Mouse (Mus musculus) thymus, adult 2 months (tissue): ENCODE measurements around the gene Gabarap. TPM values are rescaled to one million over a fixed set of nuclear protein-coding genes. Genes with fewer than 3 reads are reported as not detected.
A peak's percentile ranks its signal among the peaks of the same experiment; 100 is the strongest.

Experiments used
- DNase-seq: peaks from one replicate; pipeline ENCODE4 v3.0.0; 2021
- H3K27ac ChIP-seq: fragments of 200-500 bp; 2 replicates; pipeline ENCODE4 v1.5.1; 2012; ENCODE audit warnings: low read length, control low read depth; ENCODE audit not compliant: control insufficient read depth, insufficient read depth
- H3K27me3 ChIP-seq: fragments of 200-500 bp; 2 replicates; pipeline ENCODE4 v1.6.1; 2012; ENCODE audit warnings: mild to moderate bottlenecking, low read length, moderate library complexity, mixed read lengths; ENCODE audit not compliant: control insufficient read depth, insufficient read depth
- H3K36me3 ChIP-seq: fragments of 200-500 bp; 2 replicates; pipeline ENCODE4 v1.6.1; 2012; ENCODE audit warnings: mild to moderate bottlenecking, low read length, moderate library complexity; ENCODE audit not compliant: control insufficient read depth, insufficient read depth
- H3K4me1 ChIP-seq: fragments of 200-500 bp; replicated peaks from 2 replicates; pipeline ENCODE4 v1.6.1; 2012; ENCODE audit warnings: low read length; ENCODE audit not compliant: control insufficient read depth, insufficient read depth
- H3K4me3 ChIP-seq: fragments of 200-500 bp; 2 replicates; pipeline ENCODE4 v1.5.1; 2012; ENCODE audit warnings: mild to moderate bottlenecking, low read length, control low read depth, moderate library complexity; ENCODE audit not compliant: control insufficient read depth, insufficient read depth
- CTCF ChIP-seq: fragments of 200-500 bp; IDR thresholded peaks from 2 replicates; pipeline ENCODE4 v1.5.1; 2012; ENCODE audit warnings: mild to moderate bottlenecking, control low read depth, low read length, moderate library complexity, borderline replicate concordance; ENCODE audit not compliant: control insufficient read depth, poor library complexity, insufficient read depth; ENCODE audit errors: extremely low read depth
- POLR2A ChIP-seq: fragments of 200-500 bp; IDR thresholded peaks from 2 replicates; pipeline ENCODE4 v1.6.1; 2012; ENCODE audit warnings: mild to moderate bottlenecking, low read length, control low read depth, moderate library complexity; ENCODE audit not compliant: control insufficient read depth, poor library complexity, insufficient read depth; ENCODE audit errors: extremely low read depth
- WGBS: fragments of 180-500 bp; shearing (Covaris S2); methylation state at CpG from one replicate; pipeline ENCODE4 v1.1.7; 2018; 5-methylcytosine and 5-hydroxymethylcytosine counted together
- polyA plus RNA-seq: library from polyadenylated mRNA; depleted of rRNA; stranded (reverse); fragments of >200 nt; gene quantifications from 2 replicates; pipeline ENCODE4 v1.2.3, GENCODE M21; 2012

Gene Gabarap
- polyA plus RNA-seq, 1 experiment = 395 TPM

GRCm38 (mm10) chr11:69992396-69992795 lies 1.5 kb downstream of the Gabarap start:
- H3K27ac ChIP-seq = no peak overlapping the region
- WGBS = 83% methylated on average over 10 of the region's 10 CpGs

GRCm38 (mm10) chr11:69992932-69993331 lies 2.0 kb downstream of the Gabarap start:
- WGBS = 95% methylated on average over 3 of the region's 3 CpGs
- Histone ChIP-seq H3K27ac (no peak overlapping the region), H3K4me3 (no peak overlapping the region), H3K36me3 (peaks cover 19% of the 10 kb centered on the region), H3K4me1 (peaks cover 11% of the 10 kb centered on the region), H3K27me3 (no peaks in the 10 kb centered on the region)
- TF ChIP-seq POLR2A = no peak
- TF ChIP-seq CTCF = no peak
- no peak for DNase-seq

More at GRCm38 (mm10) chr11:69992396-69992795, 1.5 kb downstream of the Gabarap start:
- H3K4me1 ChIP-seq = peaks cover 9% of the 10 kb centered on the region
- H3K4me3 ChIP-seq = no peak overlapping the region
- TF ChIP-seq POLR2A = no peak
- TF ChIP-seq CTCF = no peak
- DNase-seq = no peak
- no peaks in the 10 kb centered on the region for H3K27me3 ChIP-seq
- H3K36me3 ChIP-seq = peaks cover 21% of the 10 kb centered on the region

GRCm38 (mm10) chr11:69994401-69995090 lies 3.6 kb downstream of the Gabarap start:
- WGBS = 91% methylated on average over 11 of the region's 11 CpGs
- Histone ChIP-seq H3K27ac (no peak overlapping the region), H3K4me1 (peaks cover 11% of the 10 kb centered on the region), H3K4me3 (no peak overlapping the region), H3K36me3 (peaks cover 19% of the 10 kb centered on the region), H3K27me3 (no peaks in the 10 kb centered on the region)
- no peak for TF ChIP-seq CTCF
- TF ChIP-seq POLR2A = no peak
- DNase-seq = no peak

GRCm38 (mm10) chr11:69995391-69995960 lies 4.5 kb downstream of the Gabarap start, which contains the start of gene Phf23:
Gene Phf23 (plus strand): TSS chr11:69995777.
- Histone ChIP-seq H3K4me3 (peak within 1 kb of the TSS; percentile 88), H3K4me1 (peaks cover 15% of the 10 kb centered on the region)
- peak; percentile 73; the same call in 1 of the 2 replicates for TF ChIP-seq POLR2A
- peak; percentile 86 for TF ChIP-seq CTCF

GRCm38 (mm10) chr11:69996161-69997061 lies 5.5 kb downstream of the Gabarap start:
- DNase-seq = peak; percentile 78
- H3K4me1 ChIP-seq = peaks cover 15% of the 10 kb centered on the region

More at GRCm38 (mm10) chr11:69995391-69995960, 4.5 kb downstream of the Gabarap start, which contains the start of gene Phf23:
- H3K27ac ChIP-seq = peak within 1 kb of the TSS; percentile 91
- DNase-seq = peak; percentile 99
- under 1% methylated on average over 36 of the region's 36 CpGs for WGBS
- peaks cover 17% of the 10 kb centered on the region for H3K36me3 ChIP-seq
- no peaks in the 10 kb centered on the region for H3K27me3 ChIP-seq

GRCm38 (mm10) chr11:69997070-69997509 lies 6.1 kb downstream of the Gabarap start:
- H3K27me3 ChIP-seq = no peaks in the 10 kb centered on the region
- 2% methylated on average over 42 of the region's 44 CpGs for WGBS
- H3K27ac ChIP-seq = peak overlapping the region; percentile 91
- peaks cover 17% of the 10 kb centered on the region for H3K36me3 ChIP-seq
- TF ChIP-seq POLR2A (peak; percentile 70; the same call in 1 of the 2 replicates), CTCF (no peak)
- DNase-seq = peak; percentile 90
- H3K4me3 ChIP-seq = peak overlapping the region; percentile 88
- peaks cover 15% of the 10 kb centered on the region for H3K4me1 ChIP-seq

More at GRCm38 (mm10) chr11:69996161-69997061, 5.5 kb downstream of the Gabarap start:
- Histone ChIP-seq H3K4me3 (peak overlapping the region; percentile 88), H3K27me3 (no peaks in the 10 kb centered on the region), H3K27ac (peak overlapping the region; percentile 91), H3K36me3 (peaks cover 17% of the 10 kb centered on the region)
- WGBS = 2% methylated on average over 66 of the region's 66 CpGs
- no peak for TF ChIP-seq POLR2A
- TF ChIP-seq CTCF = no peak
